Mouse (Mus musculus): Measurements from ENCODE around the gene Obp2a. TPM values are rescaled to one million over a fixed set of nuclear protein-coding genes. Genes with fewer than 3 reads are reported as not detected.

Gene Obp2a
- polyA plus RNA-seq, 1 experiment from 2014 or later = not detected

GRCm38 (mm10) chr2:25666516-25666915 lies 33.3 kb upstream of the Obp2a start:
- Histone ChIP-seq H3K27ac (no peak overlapping the region), H3K36me3 (replicated peaks; ENCODE audit: control insufficient read depth, insufficient read depth) (no peaks in the 10 kb centered on the region), H3K4me1 (replicated peaks; ENCODE audit: control insufficient read depth, insufficient read depth, low read length) (no peaks in the 10 kb centered on the region), H3K9me3 (ENCODE audit: control insufficient read depth, low read length) (no peaks in the 10 kb centered on the region), H3K9ac (no peak overlapping the region), H3K4me2 (replicated peaks) (no peak overlapping the region), H3K4me3 (replicated peaks; ENCODE audit: low read length) (no peak overlapping the region), H3K27me3 (ENCODE audit: control insufficient read depth, insufficient read depth, low read length) (no peaks in the 10 kb centered on the region)
- ATAC-seq (ENCODE audit: low FRiP score) (no peak), DNase-seq (ENCODE audit: low spot score) (no peak)
- WGBS = 72% methylated on average over 1 of the region's 1 CpGs

- DNase-seq (ENCODE audit: low spot score) = no peak
- WGBS = 95% methylated on average over 3 of the region's 3 CpGs
- no peak for ATAC-seq (ENCODE audit: low FRiP score)
- H3K4me3 ChIP-seq (replicated peaks; ENCODE audit: low read length) = no peak within 1 kb of the TSS
- H3K9me3 ChIP-seq (ENCODE audit: control insufficient read depth, low read length) = no peaks in the 10 kb centered on the region
- no peaks in the 10 kb centered on the region for H3K27me3 ChIP-seq (ENCODE audit: control insufficient read depth, insufficient read depth, low read length)
- H3K4me1 ChIP-seq (replicated peaks; ENCODE audit: control insufficient read depth, insufficient read depth, low read length) = no peaks in the 10 kb centered on the region
- no peaks in the 10 kb centered on the region for H3K36me3 ChIP-seq (replicated peaks; ENCODE audit: control insufficient read depth, insufficient read depth)
- H3K9ac ChIP-seq = no peak within 1 kb of the TSS
- no peak within 1 kb of the TSS for H3K4me2 ChIP-seq (replicated peaks)
- H3K27ac ChIP-seq = no peak within 1 kb of the TSS
Measured at GRCm38 (mm10) chr2:25676486-25676885, 23.4 kb upstream of the Obp2a start, which contains the start of gene Lcn6. Gene Lcn6, plus strand, starts transcription at chr2:25676786.

GRCm38 (mm10) chr2:25679559-25679958 lies 20.3 kb upstream of the Obp2a start:
- DNase-seq (ENCODE audit: low spot score) (no peak), ATAC-seq (ENCODE audit: low FRiP score) (no peak)
- no peaks in the 10 kb centered on the region for H3K27me3 ChIP-seq (ENCODE audit: control insufficient read depth, insufficient read depth, low read length)
- no peak overlapping the region for H3K4me2 ChIP-seq (replicated peaks)
- no peaks in the 10 kb centered on the region for H3K36me3 ChIP-seq (replicated peaks; ENCODE audit: control insufficient read depth, insufficient read depth)
- H3K9me3 ChIP-seq (ENCODE audit: control insufficient read depth, low read length) = no peaks in the 10 kb centered on the region
- no peak overlapping the region for H3K4me3 ChIP-seq (replicated peaks; ENCODE audit: low read length)
- no peak overlapping the region for H3K27ac ChIP-seq
- 86% methylated on average over 6 of the region's 6 CpGs for WGBS
- H3K4me1 ChIP-seq (replicated peaks; ENCODE audit: control insufficient read depth, insufficient read depth, low read length) = no peaks in the 10 kb centered on the region
- H3K9ac ChIP-seq = no peak overlapping the region

GRCm38 (mm10) chr2:25682426-25682825 lies 17.4 kb upstream of the Obp2a start, which contains the start of gene Lcn10:
Gene Lcn10, plus strand, starts transcription at chr2:25682726.
- DNase-seq (ENCODE audit: low spot score) (no peak), ATAC-seq (ENCODE audit: low FRiP score) (no peak)
- no peak within 1 kb of the TSS for H3K4me2 ChIP-seq (replicated peaks)
- H3K27ac ChIP-seq = no peak within 1 kb of the TSS
- H3K27me3 ChIP-seq (ENCODE audit: control insufficient read depth, insufficient read depth, low read length) = no peaks in the 10 kb centered on the region
- H3K9me3 ChIP-seq (ENCODE audit: control insufficient read depth, low read length) = no peaks in the 10 kb centered on the region
- no peaks in the 10 kb centered on the region for H3K36me3 ChIP-seq (replicated peaks; ENCODE audit: control insufficient read depth, insufficient read depth)
- H3K4me3 ChIP-seq (replicated peaks; ENCODE audit: low read length) = no peak within 1 kb of the TSS
- H3K4me1 ChIP-seq (replicated peaks; ENCODE audit: control insufficient read depth, insufficient read depth, low read length) = no peaks in the 10 kb centered on the region
- 73% methylated on average over 2 of the region's 2 CpGs for WGBS
- H3K9ac ChIP-seq = no peak within 1 kb of the TSS

GRCm38 (mm10) chr2:25686941-25687340 lies 12.9 kb upstream of the Obp2a start:
- H3K36me3 ChIP-seq (replicated peaks; ENCODE audit: control insufficient read depth, insufficient read depth) = no peaks in the 10 kb centered on the region
- no peak overlapping the region for H3K9ac ChIP-seq
- H3K4me1 ChIP-seq (replicated peaks; ENCODE audit: control insufficient read depth, insufficient read depth, low read length) = no peaks in the 10 kb centered on the region
- H3K9me3 ChIP-seq (ENCODE audit: control insufficient read depth, low read length) = no peaks in the 10 kb centered on the region
- WGBS = 68% methylated on average over 4 of the region's 4 CpGs
- H3K27me3 ChIP-seq (ENCODE audit: control insufficient read depth, insufficient read depth, low read length) = no peaks in the 10 kb centered on the region
- no peak for ATAC-seq (ENCODE audit: low FRiP score)
- H3K27ac ChIP-seq = no peak overlapping the region
- no peak for DNase-seq (ENCODE audit: low spot score)
- H3K4me3 ChIP-seq (replicated peaks; ENCODE audit: low read length) = no peak overlapping the region
- no peak overlapping the region for H3K4me2 ChIP-seq (replicated peaks)

DNA sequence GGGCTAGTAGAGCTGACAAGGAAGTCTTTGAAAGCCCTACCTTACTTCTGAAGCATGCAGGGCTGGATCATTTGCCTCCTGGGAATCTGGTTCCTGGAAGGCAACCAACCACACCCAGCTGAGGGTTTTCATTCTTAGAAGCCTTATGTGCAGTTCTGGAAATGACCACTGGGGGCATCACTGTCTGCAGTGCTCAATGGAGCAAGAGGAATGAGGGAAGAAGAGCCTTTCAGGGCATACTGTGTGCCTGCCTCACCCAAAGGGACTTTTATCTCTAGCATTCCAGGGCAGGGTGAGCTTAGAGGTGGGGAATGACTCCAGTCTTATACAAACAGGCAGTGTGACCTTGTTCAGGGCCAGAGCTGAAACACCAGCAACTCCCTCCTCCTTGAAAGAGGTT lies 5.2 kb upstream of the Obp2a start:
- no peaks in the 10 kb centered on the region for H3K9me3 ChIP-seq (ENCODE audit: control insufficient read depth, low read length)
- ATAC-seq (ENCODE audit: low FRiP score) (no peak), DNase-seq (ENCODE audit: low spot score) (peak; percentile 75)
- H3K4me2 ChIP-seq (replicated peaks) = no peak overlapping the region
- H3K4me3 ChIP-seq (replicated peaks; ENCODE audit: low read length) = no peak overlapping the region
- H3K36me3 ChIP-seq (replicated peaks; ENCODE audit: control insufficient read depth, insufficient read depth) = no peaks in the 10 kb centered on the region
- H3K9ac ChIP-seq = no peak overlapping the region
- no peak overlapping the region for H3K27ac ChIP-seq
- no peaks in the 10 kb centered on the region for H3K27me3 ChIP-seq (ENCODE audit: control insufficient read depth, insufficient read depth, low read length)
- H3K4me1 ChIP-seq (replicated peaks; ENCODE audit: control insufficient read depth, insufficient read depth, low read length) = no peaks in the 10 kb centered on the region

DNA sequence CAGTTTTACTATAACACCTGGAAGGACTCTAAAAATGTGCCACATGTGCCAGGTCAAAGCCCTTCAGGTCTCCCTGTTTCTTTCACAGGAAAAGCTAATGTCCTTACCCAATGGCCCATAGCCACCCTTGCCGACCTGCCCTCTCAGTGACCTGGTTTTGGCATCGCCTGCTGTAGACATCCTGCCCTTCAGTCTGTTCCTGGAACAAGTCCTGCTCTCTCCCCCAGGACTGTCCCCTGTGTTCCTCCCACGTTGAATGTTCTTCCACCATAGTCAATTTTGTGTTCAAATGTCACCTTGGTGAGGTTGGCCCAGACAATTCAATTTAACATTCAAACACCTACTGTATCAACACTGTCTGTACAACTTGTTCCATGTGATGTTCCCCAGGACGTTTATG lies 2.9 kb upstream of the Obp2a start:
- no peak for ATAC-seq (ENCODE audit: low FRiP score)
- WGBS = 70% methylated on average over 4 of the region's 4 CpGs
- no peak overlapping the region for H3K4me3 ChIP-seq (replicated peaks; ENCODE audit: low read length)

GRCm38 (mm10) chr2:25698696-25699095 lies 1.1 kb upstream of the Obp2a start:
- no peak overlapping the region for H3K4me2 ChIP-seq (replicated peaks)
- 91% methylated on average over 2 of the region's 2 CpGs for WGBS
- no peaks in the 10 kb centered on the region for H3K9me3 ChIP-seq (ENCODE audit: control insufficient read depth, low read length)
- no peaks in the 10 kb centered on the region for H3K4me1 ChIP-seq (replicated peaks; ENCODE audit: control insufficient read depth, insufficient read depth, low read length)
- no peaks in the 10 kb centered on the region for H3K36me3 ChIP-seq (replicated peaks; ENCODE audit: control insufficient read depth, insufficient read depth)
- H3K4me3 ChIP-seq (replicated peaks; ENCODE audit: low read length) = no peak overlapping the region
- no peak overlapping the region for H3K27ac ChIP-seq
- ATAC-seq (ENCODE audit: low FRiP score) = no peak
- DNase-seq (ENCODE audit: low spot score) = no peak
- H3K9ac ChIP-seq = no peak overlapping the region
- no peaks in the 10 kb centered on the region for H3K27me3 ChIP-seq (ENCODE audit: control insufficient read depth, insufficient read depth, low read length)

More for the DNA sequence above, 2.9 kb upstream of the Obp2a start:
- Histone ChIP-seq H3K4me1 (replicated peaks; ENCODE audit: control insufficient read depth, insufficient read depth, low read length) (no peaks in the 10 kb centered on the region), H3K9ac (no peak overlapping the region), H3K4me2 (replicated peaks) (no peak overlapping the region), H3K27ac (no peak overlapping the region), H3K27me3 (ENCODE audit: control insufficient read depth, insufficient read depth, low read length) (no peaks in the 10 kb centered on the region), H3K36me3 (replicated peaks; ENCODE audit: control insufficient read depth, insufficient read depth) (no peaks in the 10 kb centered on the region), H3K9me3 (ENCODE audit: control insufficient read depth, low read length) (no peaks in the 10 kb centered on the region)
- DNase-seq (ENCODE audit: low spot score) = no peak

GRCm38 (mm10) chr2:25701001-25701400 lies 1.2 kb downstream of the Obp2a start:
- Histone ChIP-seq H3K9ac (no peak overlapping the region), H3K27ac (no peak overlapping the region), H3K27me3 (ENCODE audit: control insufficient read depth, insufficient read depth, low read length) (no peaks in the 10 kb centered on the region), H3K36me3 (replicated peaks; ENCODE audit: control insufficient read depth, insufficient read depth) (no peaks in the 10 kb centered on the region), H3K4me3 (replicated peaks; ENCODE audit: low read length) (no peak overlapping the region), H3K4me2 (replicated peaks) (no peak overlapping the region), H3K9me3 (ENCODE audit: control insufficient read depth, low read length) (no peaks in the 10 kb centered on the region), H3K4me1 (replicated peaks; ENCODE audit: control insufficient read depth, insufficient read depth, low read length) (no peaks in the 10 kb centered on the region)
- DNase-seq (ENCODE audit: low spot score) (no peak), ATAC-seq (ENCODE audit: low FRiP score) (no peak)
- 81% methylated on average over 5 of the region's 5 CpGs for WGBS

GRCm38 (mm10) chr2:25703706-25704105 lies 3.9 kb downstream of the Obp2a start:
- Histone ChIP-seq H3K27me3 (ENCODE audit: control insufficient read depth, insufficient read depth, low read length) (no peaks in the 10 kb centered on the region), H3K9ac (no peak overlapping the region), H3K27ac (no peak overlapping the region), H3K9me3 (ENCODE audit: control insufficient read depth, low read length) (no peaks in the 10 kb centered on the region), H3K4me1 (replicated peaks; ENCODE audit: control insufficient read depth, insufficient read depth, low read length) (peaks cover 10% of the 10 kb centered on the region), H3K36me3 (replicated peaks; ENCODE audit: control insufficient read depth, insufficient read depth) (no peaks in the 10 kb centered on the region), H3K4me2 (replicated peaks) (no peak overlapping the region), H3K4me3 (replicated peaks; ENCODE audit: low read length) (no peak overlapping the region)
- ATAC-seq (ENCODE audit: low FRiP score) (no peak), DNase-seq (ENCODE audit: low spot score) (no peak)
- WGBS = 92% methylated on average over 4 of the region's 4 CpGs
